Mouse (Mus musculus): Measurements from ENCODE around the gene Fam120c. TPM values are rescaled to one million over a fixed set of nuclear protein-coding genes. Genes with fewer than 3 reads are reported as not detected.

Fam120c gene
- total RNA-seq, 4 experiments from 2014 or later, result 12.0 to 16.6 (median 15.2) TPM

DNA sequence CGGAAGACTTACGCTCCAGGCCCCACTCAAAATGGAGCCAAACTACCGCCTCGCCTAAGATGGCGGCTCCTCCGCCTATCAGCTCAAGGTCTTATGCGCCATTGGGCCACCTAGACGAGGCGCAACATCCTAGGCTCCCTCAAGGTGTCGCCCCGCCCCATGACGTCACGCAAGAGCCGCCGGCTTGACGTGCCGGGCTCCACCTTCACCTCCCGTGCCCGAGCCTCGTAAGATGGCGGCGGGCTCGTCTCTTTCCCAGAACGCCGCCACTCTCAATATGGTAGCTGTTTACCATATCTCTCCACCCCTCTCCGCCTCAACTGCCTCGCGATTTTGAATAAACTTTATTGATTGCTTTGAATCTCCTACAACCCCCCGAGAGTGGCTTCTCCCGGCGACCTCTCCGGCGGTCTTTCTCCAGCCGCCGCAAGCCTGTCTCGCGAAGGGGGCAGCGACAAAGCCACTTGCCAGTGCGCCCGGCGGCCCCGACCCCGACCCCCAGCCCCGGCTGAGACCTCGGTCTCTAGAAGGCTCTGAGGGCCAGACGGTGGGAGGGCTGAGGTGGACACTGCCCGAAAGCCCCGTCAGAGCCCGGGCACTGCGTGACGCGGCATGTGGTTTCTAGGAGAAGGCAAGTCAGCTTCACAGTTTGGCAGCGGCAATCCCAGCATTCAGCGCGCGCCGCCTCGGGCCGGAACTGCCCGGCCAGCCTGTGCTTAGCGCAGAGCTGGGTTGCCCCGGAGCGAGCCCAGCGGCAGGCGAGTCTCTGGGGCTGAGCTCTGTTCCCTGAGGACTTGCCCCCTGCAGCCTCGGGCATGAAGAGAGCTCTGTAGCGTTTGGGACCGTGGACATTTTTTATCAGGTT lies 176.7 kb downstream of the Fam120c start, which contains the start of gene Phf8:
Gene Phf8 (plus strand): TSS at position 215 of the 865 bp plus-strand sequence.
- DNase-seq (ENCODE audit: low spot score), result peak; percentile 91

Other genes with a start within 250 kb of the Fam120c start
- 10 to 100 TPM; 15.2 to 18.2 (median 16.1) TPM for gene Tsr2, start 247.6 kb upstream of the Fam120c start, total RNA-seq (2022)
- gene Wnk3, start 146.1 kb upstream of the Fam120c start, total RNA-seq (2022), result under 1 TPM; 0.26 to 0.50 (median 0.41) TPM
- gene Phf8, start 176.5 kb downstream of the Fam120c start, total RNA-seq (2022), result 10 to 100 TPM; 12.6 to 16.3 (median 14.4) TPM